Comparison of ENCODE assay signal across 9 mouse cellular contexts in genomic region chr13:34814161-34815056, GRCm38 (mm10).
DNase-seq lines count a peak whose midpoint lies in the region; ATAC-seq lines count a peak whose summit lies in the region.
"Had no signal": no experiment of that assay in that cellular context is flagged by ENCODE, and none has a peak within 500 bp of the region (broad histone marks: within the 10 kb centered on the region; RNA-seq: fewer than 3 reads in every experiment).

No protein-coding gene starts in this region.

- DNase-seq in kidney, adult 11 months, result no peak
- peak; percentile 78 for DNase-seq in hindbrain, embryonic 11.5 days (ENCODE audit: low spot score)
- no peak for DNase-seq in liver, embryonic 11.5 days (ENCODE audit: low spot score)
- no peak for DNase-seq in natural killer cell, adult 2 months (ENCODE audit: low spot score in 2 of 2)
- DNase-seq in cerebellum, postnatal 36 days, result no peak

- no peaks in the 10 kb centered on the region for H3K36me3 ChIP-seq in kidney, embryonic 14.5 days (ENCODE audit: control insufficient read depth, insufficient read depth, low read length)
- H3K36me3 ChIP-seq in embryonic facial prominence, embryonic 13.5 days, result 0 out of 2 replicates have a peak, but pooled peaks cover 3% of the 10 kb centered on the region
- no peaks in the 10 kb centered on the region for H3K36me3 ChIP-seq in hindbrain, embryonic 11.5 days (ENCODE audit: control insufficient read depth, insufficient read depth, low read length)
- no peaks in the 10 kb centered on the region for H3K36me3 ChIP-seq in liver, embryonic 11.5 days (ENCODE audit: control insufficient read depth, insufficient read depth, low read length)
- H3K36me3 ChIP-seq in neural tube, embryonic 14.5 days (ENCODE audit: control insufficient read depth, insufficient read depth, low read length), result no peaks in the 10 kb centered on the region
- H3K36me3 ChIP-seq: G1E had no signal

- H3K4me3 ChIP-seq in kidney, embryonic 14.5 days (ENCODE audit: low read length), result no peak overlapping the region; the same call in 1 of the 2 replicates
- H3K4me3 ChIP-seq in embryonic facial prominence, embryonic 13.5 days, result no peak overlapping the region
- no peak overlapping the region for H3K4me3 ChIP-seq in hindbrain, embryonic 11.5 days (ENCODE audit: low read depth, low read length)
- no peak overlapping the region for H3K4me3 ChIP-seq in liver, embryonic 11.5 days (ENCODE audit: low read depth, low read length)
- H3K4me3 ChIP-seq in neural tube, embryonic 14.5 days (ENCODE audit: low read depth, low read length), result no peak overlapping the region

- peak overlapping the region; percentile 42; the same call in 1 of the 2 replicates for H3K9ac ChIP-seq in kidney, embryonic 14.5 days (ENCODE audit: low read depth, low read length)
- H3K9ac ChIP-seq in embryonic facial prominence, embryonic 13.5 days, result peak overlapping the region; percentile 4; the same call in 1 of the 2 replicates
- peak overlapping the region; percentile 32; the same call in 1 of the 2 replicates for H3K9ac ChIP-seq in hindbrain, embryonic 11.5 days (ENCODE audit: low read depth, low read length)
- no peak overlapping the region for H3K9ac ChIP-seq in liver, embryonic 11.5 days (ENCODE audit: low read depth, low read length)
- peak overlapping the region; percentile 17; the same call in 1 of the 2 replicates for H3K9ac ChIP-seq in neural tube, embryonic 14.5 days (replicated peaks; ENCODE audit: low read depth, low read length)

- H3K27me3 ChIP-seq in kidney, embryonic 14.5 days (ENCODE audit: control insufficient read depth, insufficient read depth, low read length), result no peaks in the 10 kb centered on the region
- H3K27me3 ChIP-seq in embryonic facial prominence, embryonic 13.5 days, result no peaks in the 10 kb centered on the region
- no peaks in the 10 kb centered on the region for H3K27me3 ChIP-seq in hindbrain, embryonic 11.5 days (ENCODE audit: control insufficient read depth, insufficient read depth, low read length)
- H3K27me3 ChIP-seq in liver, embryonic 11.5 days (replicated peaks; ENCODE audit: control insufficient read depth, insufficient read depth, low read length), result no peaks in the 10 kb centered on the region
- no peaks in the 10 kb centered on the region for H3K27me3 ChIP-seq in neural tube, embryonic 14.5 days (ENCODE audit: control insufficient read depth, insufficient read depth, low read length)

- peaks cover 11% of the 10 kb centered on the region for H3K4me1 ChIP-seq in kidney, embryonic 14.5 days (ENCODE audit: control insufficient read depth, insufficient read depth, low read length)
- H3K4me1 ChIP-seq in embryonic facial prominence, embryonic 13.5 days, result peaks cover 19% of the 10 kb centered on the region
- peaks cover 7% of the 10 kb centered on the region; the same call in 1 of the 2 replicates for H3K4me1 ChIP-seq in hindbrain, embryonic 11.5 days (replicated peaks; ENCODE audit: control insufficient read depth, insufficient read depth, low read length)
- H3K4me1 ChIP-seq in liver, embryonic 11.5 days (replicated peaks; ENCODE audit: control insufficient read depth, insufficient read depth, low read length), result 0 out of 2 replicates have a peak, but pooled peaks cover 3% of the 10 kb centered on the region
- H3K4me1 ChIP-seq in neural tube, embryonic 14.5 days (ENCODE audit: control insufficient read depth, insufficient read depth, low read length), result peaks cover 13% of the 10 kb centered on the region

- 15% methylated on average over 18 of the region's 18 CpGs for WGBS in kidney, embryonic 14.5 days
- 16% methylated on average over 18 of the region's 18 CpGs for WGBS in embryonic facial prominence, embryonic 13.5 days
- WGBS in hindbrain, embryonic 11.5 days, result 24% methylated on average over 18 of the region's 18 CpGs
- WGBS in liver, embryonic 11.5 days, result 38% methylated on average over 18 of the region's 18 CpGs
- WGBS in neural tube, embryonic 14.5 days, result 13% methylated on average over 18 of the region's 18 CpGs

- ATAC-seq in kidney, embryonic 14.5 days (ENCODE audit: low FRiP score, low TSS enrichment), result peak; percentile 84
- ATAC-seq in embryonic facial prominence, embryonic 13.5 days (ENCODE audit: insufficient number of reproducible peaks, insufficient read depth, low FRiP score, low TSS enrichment, low read depth), result 0 out of 2 replicates have a peak, but pooled peaks have one; percentile 59
- ATAC-seq in hindbrain, embryonic 11.5 days (ENCODE audit: low FRiP score), result peak; percentile 95
- no peak for ATAC-seq in liver, embryonic 11.5 days (replicated peaks; ENCODE audit: low FRiP score)
- ATAC-seq in neural tube, embryonic 14.5 days (ENCODE audit: low read depth), result peak; percentile 92

- peaks cover 6% of the 10 kb centered on the region for H3K9me3 ChIP-seq in kidney, embryonic 14.5 days (ENCODE audit: control insufficient read depth, low read length)
- H3K9me3 ChIP-seq in embryonic facial prominence, embryonic 13.5 days, result peaks cover 6% of the 10 kb centered on the region; the same call in 1 of the 2 replicates
- H3K9me3 ChIP-seq in hindbrain, embryonic 11.5 days (ENCODE audit: control insufficient read depth, low read length), result peaks cover 2% of the 10 kb centered on the region; the same call in 1 of the 2 replicates
- no peaks in the 10 kb centered on the region for H3K9me3 ChIP-seq in liver, embryonic 11.5 days (ENCODE audit: control insufficient read depth, low read length)
- H3K9me3 ChIP-seq in neural tube, embryonic 14.5 days (ENCODE audit: control insufficient read depth, low read length), result peaks cover 5% of the 10 kb centered on the region

- peak overlapping the region; percentile 55 for H3K27ac ChIP-seq in kidney, embryonic 14.5 days (ENCODE audit: low read depth, low read length)
- peak overlapping the region; percentile 74 for H3K27ac ChIP-seq in embryonic facial prominence, embryonic 13.5 days
- H3K27ac ChIP-seq in hindbrain, embryonic 11.5 days (ENCODE audit: low read depth, low read length), result peak overlapping the region; percentile 77
- no peak overlapping the region for H3K27ac ChIP-seq in liver, embryonic 11.5 days (ENCODE audit: low read depth, low read length)
- H3K27ac ChIP-seq in neural tube, embryonic 14.5 days (ENCODE audit: low read depth, low read length), result peak overlapping the region; percentile 69

- peak overlapping the region; percentile 41 for H3K4me2 ChIP-seq in kidney, embryonic 14.5 days (replicated peaks; ENCODE audit: low read depth, low read length)
- peak overlapping the region; percentile 35 for H3K4me2 ChIP-seq in embryonic facial prominence, embryonic 13.5 days
- no peak overlapping the region for H3K4me2 ChIP-seq in hindbrain, embryonic 11.5 days (replicated peaks; ENCODE audit: low read depth, low read length)
- 0 out of 2 replicates have a peak overlapping the region, but pooled peaks have one; percentile 5 for H3K4me2 ChIP-seq in liver, embryonic 11.5 days
- H3K4me2 ChIP-seq in neural tube, embryonic 14.5 days (ENCODE audit: low read depth, low read length), result peak overlapping the region; percentile 19; the same call in 1 of the 2 replicates
